Mouse (Mus musculus): Measurements from ENCODE around the gene Crtc3.

GRCm38 (mm10) chr7:80542139-80542831 is 146.4 kb downstream of the Crtc3 start:
- no peak for TF ChIP-seq POLR2A (IDR thresholded peaks at IDR 0.05; ENCODE audit: control insufficient read depth, extremely low read depth, insufficient read depth, low read length, poor library complexity)
- no peak for TF ChIP-seq CTCF (IDR thresholded peaks at IDR 0.05; ENCODE audit: borderline replicate concordance, control insufficient read depth, extremely low read depth, insufficient read depth, low read length, poor library complexity)

Data from thymus, adult 2 months (tissue).